Mouse (Mus musculus): ENCODE results near the gene Acad11.

The Acad11 gene

DNA sequence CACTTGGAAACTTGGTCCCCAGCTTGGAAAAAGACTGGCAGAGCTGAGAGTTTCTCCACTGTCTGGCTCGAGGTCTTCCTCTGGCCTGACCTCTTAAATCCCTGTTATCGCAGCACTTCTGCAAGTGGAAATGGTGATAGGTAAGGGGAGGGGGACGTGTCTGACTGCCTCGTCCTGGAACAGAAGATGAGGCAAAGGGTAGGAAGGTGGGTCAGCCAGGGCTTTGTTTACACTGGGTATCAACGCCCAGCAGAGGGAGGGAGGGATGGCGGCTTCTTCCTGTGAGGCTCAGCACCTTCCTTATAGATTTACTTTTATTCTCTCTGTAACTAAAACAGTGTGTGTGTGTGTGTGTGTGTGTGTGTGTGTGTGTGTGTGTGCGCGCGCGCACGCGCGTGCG is 79.6 kb downstream of the Acad11 start:
- DNase-seq (ENCODE audit: low read depth in 2 of 2, low spot score in 2 of 2): no peak

DNA sequence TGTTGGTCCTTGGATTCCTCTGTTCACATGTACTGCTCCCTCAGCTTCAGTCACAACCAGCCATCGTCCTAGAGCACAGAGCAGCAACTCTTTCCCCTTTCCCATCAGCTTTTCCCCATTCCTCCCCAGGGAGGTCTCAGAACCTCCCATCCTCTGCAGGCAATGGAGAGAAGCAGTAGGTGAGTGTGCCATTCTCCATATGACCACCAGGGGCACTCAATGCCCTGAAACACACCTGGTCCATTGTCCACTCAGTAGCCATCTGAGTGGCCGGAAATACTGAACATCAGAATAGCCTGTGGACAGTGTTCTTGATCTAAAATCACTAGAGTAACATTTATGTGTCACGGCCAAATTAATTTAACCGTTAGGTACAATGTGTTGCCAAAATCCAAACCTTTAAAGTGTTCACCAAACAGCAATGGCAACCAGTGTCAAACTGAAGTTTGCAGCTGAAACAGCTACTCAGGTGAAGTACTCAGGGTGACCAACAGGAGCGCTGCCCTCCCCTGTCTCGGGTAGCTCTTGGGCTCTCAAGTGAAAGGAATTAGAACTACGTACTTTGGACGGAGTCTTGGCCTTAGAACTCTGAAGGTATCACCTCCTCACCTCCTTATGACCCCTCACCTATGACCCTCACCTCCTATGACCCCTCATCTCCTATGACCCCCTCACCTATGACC is 81.3 kb downstream of the Acad11 start:
- DNase-seq (ENCODE audit: low read depth in 2 of 2, low spot score in 2 of 2): no peak

DNA sequence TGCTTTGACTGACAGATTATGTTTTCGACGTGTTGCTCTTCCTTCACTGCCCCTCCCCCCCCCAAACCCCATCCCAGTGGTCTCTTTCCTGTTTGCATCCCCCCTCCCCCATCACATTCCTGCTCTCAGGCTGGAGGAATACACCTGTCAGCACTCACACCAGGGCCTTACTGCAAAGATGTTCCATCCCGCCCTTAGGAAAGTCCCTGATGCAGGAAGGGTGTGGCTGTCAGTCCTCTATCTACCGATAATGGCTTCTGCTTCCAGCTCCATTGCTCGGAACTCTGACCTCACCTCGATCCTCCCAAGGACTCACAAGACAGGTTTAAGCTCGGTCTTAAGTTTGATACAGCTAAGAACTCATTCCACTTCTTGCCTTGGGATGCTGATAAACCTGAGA is 83.5 kb downstream of the Acad11 start:
- no peak for DNase-seq (ENCODE audit: low read depth in 2 of 2, low spot score in 2 of 2)

DNA sequence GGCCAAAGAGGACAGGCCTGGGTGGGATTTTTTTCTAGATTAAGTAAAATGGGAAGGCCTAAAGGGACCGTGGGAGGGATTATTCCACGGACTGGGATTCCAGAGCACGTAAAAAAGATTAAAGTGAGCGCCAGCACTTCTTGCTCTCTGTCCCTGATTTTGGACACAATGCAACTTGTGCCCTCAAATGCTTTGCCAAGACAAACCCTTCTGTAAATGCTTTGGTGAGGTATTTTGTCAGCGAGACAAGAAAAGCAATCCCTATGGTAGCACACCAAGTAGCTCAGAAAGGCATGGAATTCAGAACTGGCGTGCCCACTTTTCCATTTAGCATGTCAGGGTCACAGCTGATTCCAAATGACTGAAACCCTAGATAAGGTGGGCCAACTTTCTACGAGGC is 85.8 kb downstream of the Acad11 start:
- no peak for DNase-seq (ENCODE audit: low read depth in 2 of 2, low spot score in 2 of 2)

DNA sequence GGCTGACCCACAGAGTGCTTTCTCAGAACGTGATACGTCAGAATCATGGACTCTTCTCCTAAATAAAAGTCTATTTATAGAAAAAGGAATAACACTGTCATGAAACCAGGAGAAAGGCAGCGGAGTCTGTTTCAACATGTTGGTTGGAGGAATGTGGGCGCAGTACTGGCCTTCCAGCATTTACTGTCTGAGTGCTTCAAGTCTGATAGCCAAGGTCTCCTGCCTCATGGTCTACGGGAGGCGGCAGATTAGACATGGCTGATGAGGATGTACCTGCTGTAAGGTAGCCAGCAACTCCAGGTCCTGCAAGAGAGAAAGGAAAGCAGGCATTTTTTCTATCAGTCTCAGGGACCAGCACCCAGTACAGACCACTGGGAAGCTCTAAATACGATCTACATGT is 88.9 kb downstream of the Acad11 start:
- DNase-seq (ENCODE audit: low read depth in 2 of 2, low spot score in 2 of 2): no peak

DNA sequence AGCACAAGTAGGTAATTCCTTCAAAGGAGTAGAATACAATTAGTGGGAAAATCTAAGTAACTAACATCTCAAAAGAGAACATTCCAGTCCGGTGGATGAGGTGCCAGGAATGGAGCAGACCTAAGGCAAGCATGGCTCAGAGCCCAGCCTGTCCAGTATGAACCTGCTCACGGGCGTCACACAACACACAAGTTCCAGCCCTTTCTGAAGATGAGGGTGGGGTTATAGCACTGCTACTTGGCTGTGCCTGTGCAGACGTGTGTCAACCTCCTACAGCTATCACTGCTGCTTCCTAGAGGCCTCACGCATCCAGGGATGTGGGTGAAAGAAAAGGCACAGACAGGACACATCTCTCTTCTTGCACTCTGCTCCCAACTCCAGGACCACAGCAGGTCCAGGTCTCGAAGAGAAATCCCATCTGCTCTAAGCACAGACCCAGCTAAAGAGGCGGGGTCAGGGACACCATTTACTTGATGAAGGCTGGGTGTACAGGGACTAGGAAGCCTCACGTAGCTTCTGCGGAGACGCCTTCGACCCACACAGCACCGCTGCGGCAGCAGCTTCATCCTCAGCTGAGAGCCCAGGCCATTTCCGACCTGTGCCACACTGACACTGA is 92.0 kb downstream of the Acad11 start:
- no peak for DNase-seq (ENCODE audit: low read depth in 2 of 2, low spot score in 2 of 2)

DNA sequence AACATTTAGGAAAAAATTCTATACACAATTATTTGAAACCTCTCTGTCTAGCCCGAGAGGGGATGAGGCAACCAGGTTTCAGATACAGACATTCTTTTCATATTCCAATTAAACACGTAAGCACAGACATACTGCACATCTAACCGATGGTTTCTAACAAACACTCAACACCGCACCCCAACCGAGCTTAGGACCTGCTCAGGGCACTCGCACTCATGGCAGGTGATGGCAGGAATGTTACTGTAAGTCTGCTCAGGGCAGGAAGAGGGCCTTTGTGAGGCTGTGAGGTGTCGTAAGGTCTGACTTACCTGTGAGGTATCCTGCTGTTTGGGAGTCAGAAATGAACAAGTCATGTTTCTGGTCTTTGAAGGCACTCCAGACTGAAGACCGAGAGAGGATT is 93.3 kb downstream of the Acad11 start:
- no peak for DNase-seq (ENCODE audit: low read depth in 2 of 2, low spot score in 2 of 2)

DNA sequence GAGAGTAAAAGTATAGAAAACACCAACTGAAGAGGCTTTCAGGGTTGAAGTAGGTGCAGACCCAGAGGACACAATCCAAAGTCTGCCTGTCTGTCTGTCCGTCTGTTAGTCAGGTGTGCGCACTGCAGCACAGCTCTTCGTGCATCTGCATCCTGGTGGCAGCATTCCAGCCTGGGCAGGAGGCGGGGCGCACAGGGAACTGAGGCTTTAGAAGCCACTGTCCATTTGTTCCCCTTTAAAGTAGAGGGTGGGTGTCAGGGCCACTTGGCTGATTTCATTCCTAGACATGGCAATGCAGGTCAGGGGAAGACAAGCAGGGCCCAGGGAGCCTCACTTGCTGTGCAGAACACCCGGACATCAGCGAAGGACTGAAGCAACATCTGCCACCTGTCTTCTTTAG is 94.1 kb downstream of the Acad11 start:
- no peak for DNase-seq (ENCODE audit: low read depth in 2 of 2, low spot score in 2 of 2)

DNA sequence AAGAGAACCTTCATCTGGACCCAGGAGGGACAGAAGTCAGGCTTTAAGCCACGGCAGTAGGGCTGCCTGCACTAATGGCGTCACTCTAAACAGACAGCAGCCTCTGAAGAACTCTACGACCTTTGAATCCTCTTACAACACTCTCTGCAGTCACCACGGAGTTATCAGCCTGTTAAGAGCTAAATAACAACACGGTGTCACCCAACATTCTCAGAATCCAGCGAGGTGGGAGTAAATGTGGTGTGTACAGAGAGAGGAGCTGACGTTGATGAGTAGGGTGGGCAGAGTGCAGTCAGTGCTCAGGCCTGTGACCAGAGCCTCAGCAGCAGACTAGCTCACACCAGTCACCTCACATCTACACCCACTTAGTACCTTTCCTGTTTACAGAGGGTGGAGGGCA is 97.9 kb downstream of the Acad11 start:
- no peak for DNase-seq (ENCODE audit: low read depth in 2 of 2, low spot score in 2 of 2)

DNA sequence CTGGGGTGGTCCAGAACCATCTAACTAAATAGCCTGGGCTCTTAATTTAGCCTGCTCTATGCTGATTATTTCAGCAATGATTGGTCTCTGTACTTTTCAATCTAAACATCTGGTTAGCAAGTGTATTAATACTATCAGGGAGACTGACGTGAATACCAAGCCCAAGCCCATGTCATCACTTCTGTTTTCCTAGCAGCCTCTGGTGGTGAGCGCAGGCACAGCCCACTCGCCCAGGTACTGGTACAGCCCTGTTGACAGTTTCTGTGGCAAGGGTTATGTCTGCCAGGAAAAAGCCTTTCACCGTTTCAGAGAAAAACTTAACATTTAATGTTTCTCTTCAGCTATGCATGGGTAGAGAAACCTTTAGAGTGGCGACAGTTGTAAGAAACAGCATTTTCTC is 101.0 kb downstream of the Acad11 start:
- DNase-seq (ENCODE audit: low read depth in 2 of 2, low spot score in 2 of 2): no peak

DNA sequence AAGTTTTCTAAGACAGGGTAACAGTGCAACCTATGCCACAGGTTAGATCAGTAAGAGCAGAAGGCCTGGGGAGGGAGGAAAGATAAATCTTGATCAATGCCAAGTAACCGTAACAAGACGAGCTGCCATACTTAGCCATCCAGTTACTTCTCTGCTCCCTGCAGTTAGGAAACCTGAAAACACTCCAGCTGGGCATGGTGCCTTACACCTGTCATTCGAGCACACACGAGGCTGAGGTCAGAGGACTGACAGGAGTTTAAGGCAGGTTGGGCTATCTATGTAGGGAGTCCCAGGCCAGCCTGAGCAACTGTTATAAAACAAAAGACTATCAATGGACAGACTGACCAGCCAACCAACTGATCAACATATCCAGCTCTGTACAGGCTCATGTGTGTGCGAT is 102.7 kb downstream of the Acad11 start:
- no peak for DNase-seq (ENCODE audit: low read depth in 2 of 2, low spot score in 2 of 2)

DNA sequence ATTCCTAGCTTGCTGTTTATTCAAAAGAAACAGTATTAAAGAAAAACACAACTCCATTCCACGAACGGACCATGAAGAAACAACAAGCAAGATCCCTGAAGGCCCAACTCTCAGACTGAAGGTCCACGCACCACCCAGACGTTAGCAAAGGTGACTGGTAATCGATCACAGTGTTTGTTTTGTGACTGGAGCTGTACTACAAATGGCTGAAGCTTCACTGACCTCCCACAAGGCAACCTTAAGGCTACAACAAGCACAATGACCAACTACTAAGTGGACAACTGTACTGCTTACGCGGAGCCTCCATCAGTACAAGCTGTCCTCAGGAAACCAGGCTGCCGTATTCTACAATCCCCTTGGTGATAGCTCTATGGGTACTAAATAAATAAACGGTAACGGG is 106.8 kb downstream of the Acad11 start:
- no peak for DNase-seq (ENCODE audit: low read depth in 2 of 2, low spot score in 2 of 2)

DNA sequence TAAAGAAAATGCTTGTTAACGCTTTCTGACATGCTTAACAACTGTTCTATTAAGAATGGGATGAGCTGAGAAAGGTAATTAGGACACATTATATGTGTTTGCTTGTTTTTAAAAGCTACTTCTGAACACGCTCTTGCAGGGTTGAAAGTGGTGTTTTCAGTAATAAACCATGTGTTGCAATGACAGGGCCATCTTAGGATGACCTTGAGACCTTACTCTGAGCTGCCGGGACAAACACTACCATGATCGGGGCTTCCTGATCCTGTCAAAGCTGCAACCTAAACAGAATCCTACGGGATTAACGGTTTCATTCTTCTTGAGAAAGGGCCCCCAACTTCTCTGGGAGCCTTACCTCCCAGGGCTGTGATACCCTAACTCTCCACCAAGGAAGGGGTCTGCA is 108.5 kb downstream of the Acad11 start:
- DNase-seq (ENCODE audit: low read depth in 2 of 2, low spot score in 2 of 2): no peak

DNA sequence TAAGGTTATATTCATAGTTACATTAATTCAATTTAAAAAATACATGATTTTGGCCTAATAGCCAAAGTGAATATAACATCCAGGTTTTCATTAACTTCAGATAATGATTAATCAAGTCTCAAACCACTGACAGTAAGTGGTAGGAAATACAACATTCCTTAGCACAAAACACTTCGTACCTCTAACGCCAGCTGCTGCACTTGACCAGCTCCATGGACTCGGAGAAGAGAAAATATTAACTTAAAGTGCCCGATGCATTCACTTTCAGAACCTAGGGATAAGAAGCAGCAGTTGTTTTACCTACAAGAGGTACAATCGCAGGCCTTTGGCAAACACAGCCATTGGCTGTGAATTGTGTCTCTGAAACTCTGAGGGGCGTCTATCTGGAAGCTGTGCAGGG is 109.2 kb downstream of the Acad11 start:
- no peak for DNase-seq (ENCODE audit: low read depth in 2 of 2, low spot score in 2 of 2)

All from CD8-positive naive resting alpha-beta T cell, adult 2 months (primary cell).